Mouse (Mus musculus): ENCODE results near the gene Setd5.

Setd5 gene

DNA sequence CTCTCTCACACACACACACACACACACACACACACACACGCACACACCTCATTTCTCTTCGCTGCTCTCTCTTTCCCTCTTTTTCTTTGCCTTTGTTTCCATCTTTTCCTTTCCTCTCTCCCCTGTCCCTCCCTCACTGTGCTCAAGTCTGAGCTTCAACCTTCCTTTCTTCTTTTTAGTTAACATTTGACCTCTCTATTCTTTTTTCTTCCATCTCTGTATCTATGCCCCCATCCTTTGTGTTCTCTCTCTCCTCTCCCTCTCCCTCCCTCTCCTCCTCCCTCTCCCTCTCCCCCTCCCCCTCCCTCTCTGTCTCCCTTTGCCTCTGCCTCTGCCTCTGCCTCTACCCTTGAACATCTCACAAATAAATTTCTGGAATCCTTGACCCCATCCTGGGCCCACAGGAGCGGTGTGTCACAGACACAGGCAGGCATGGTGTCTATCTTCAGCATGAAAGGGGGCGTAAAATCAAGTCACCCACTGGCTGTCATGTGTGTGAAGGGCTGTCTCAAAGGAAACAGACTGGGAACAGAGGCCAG is 102.1 kb downstream of the Setd5 start:
- DNase-seq (ENCODE audit: extremely low read depth, low read depth, low spot score), result no peak

DNA sequence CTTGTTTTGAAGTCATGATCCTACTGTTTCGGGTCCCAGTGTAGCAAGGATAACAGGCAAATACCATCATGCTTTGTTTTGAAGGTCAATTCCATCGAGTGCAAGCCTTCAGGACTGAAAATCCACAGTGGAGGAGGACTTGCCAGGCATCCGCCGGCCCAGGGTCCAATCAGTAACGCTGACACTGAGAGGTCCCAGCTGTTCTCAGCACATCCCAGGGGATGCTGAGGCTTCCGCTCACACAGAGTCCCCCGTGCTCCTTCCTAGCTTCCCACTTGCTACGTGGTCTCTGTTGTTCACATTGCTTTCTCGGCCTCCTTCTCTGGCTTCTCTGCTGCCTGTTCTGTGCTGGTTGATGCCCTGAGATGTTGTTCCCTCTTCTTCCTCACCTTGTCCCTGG is 107.0 kb downstream of the Setd5 start:
- no peak for DNase-seq (ENCODE audit: extremely low read depth, low read depth, low spot score)

DNA sequence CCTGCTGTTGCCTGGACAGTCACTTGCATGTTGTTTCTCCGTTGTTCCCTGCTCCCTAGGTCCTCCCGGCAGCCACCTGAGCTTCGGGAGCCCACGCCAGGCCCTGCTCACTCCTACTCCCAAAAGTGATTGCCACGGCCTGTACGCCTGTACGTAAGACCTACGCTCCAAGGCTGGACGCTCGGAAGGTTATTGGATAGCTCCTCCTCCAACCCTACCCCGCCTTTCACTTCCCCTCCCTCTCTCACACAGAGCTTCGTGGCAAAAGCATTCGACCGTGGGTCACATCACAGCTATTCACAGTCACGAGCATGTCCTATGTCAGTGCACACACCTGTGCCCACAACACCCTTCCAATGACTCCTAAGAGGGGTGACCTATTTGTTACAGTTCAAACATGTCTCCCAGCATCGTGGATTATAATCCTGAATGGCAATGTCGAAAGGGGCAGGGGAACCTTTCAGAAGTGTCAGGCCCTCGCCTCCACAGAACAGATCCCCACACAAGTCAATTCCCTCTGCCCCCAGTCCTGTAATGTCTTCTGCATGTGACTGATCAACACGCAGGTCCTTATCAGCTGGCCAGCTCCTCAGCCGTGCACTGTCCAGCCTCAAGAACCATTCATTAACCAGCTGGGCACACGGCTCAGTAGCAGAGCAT is 107.8 kb downstream of the Setd5 start:
- DNase-seq (ENCODE audit: extremely low read depth, low read depth, low spot score), result no peak

DNA sequence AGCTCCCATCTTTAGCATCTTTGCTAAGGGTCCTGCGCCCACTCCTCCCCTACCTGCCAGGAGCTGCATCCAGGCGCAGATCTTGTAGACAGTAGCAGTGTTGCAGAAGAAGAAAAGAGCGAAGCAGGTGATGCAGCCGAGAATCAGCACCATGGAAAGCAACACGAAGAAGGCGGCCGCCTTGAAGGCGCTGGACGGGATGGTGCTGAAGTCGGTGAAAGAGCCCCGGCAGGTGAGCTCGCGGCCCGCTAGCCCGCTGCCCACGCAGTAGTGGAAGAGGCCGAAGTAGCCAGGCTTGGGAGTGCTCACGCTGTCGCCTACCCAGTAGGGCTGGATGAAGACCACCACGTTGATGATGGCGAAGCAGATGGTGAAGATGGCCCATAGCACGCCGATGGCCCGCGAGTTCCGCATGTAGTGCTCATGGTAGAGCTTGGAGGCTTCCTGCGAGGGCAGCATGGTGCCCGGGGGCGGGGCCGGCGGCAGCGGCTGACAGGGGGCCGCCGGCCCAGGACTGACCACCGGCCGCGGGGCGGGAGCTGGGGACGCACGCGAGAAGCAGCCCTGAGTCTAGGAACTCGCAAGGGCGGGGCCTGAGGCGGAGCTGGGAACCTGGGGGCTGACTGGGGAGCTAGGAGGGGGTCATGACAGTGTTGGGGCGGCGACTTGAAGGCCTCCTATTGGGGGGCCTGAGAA is 116.7 kb downstream of the Setd5 start:
- DNase-seq (ENCODE audit: extremely low read depth, low read depth, low spot score), result no peak

GRCm38 (mm10) chr6:113194517-113194840 is 117.3 kb downstream of the Setd5 start:
- DNase-seq (ENCODE audit: extremely low read depth, low read depth, low spot score), result no peak

- DNase-seq (ENCODE audit: extremely low read depth, low read depth, low spot score), result no peak
Observed at GRCm38 (mm10) chr6:113194841-113195595, 117.9 kb downstream of the Setd5 start, which contains the start of gene Lhfpl4. Lhfpl4 (minus strand) TSS chr6:113195384.

DNA sequence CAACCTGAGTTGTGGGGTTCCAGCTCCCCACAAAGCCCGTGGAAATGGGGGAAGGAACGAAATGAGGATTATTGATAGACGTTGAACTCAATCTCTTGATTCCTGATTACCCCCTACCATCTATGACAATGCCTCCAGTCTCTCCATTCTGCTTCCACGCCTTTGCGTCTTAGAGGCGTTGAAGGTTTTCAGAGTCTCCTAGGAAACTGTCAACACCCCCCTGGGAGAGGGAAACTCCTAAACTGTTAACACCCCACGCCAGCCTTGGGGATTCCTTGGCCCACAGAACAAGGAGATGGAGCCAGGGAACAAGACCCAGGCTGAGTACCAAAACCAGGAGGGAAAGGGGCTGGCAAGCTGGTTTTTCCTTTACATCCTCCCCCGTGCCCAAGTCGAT is 118.4 kb downstream of the Setd5 start:
- DNase-seq (ENCODE audit: extremely low read depth, low read depth, low spot score), result no peak

Data from fat pad, adult 2 months (tissue).